Mouse (Mus musculus) regulatory T cell (primary cell): ENCODE results near the gene Mpp1.

ENCODE experiments used
- in situ Hi-C: fragments of 300-600 bp; cut with MboI, MseI; formaldehyde crosslinking; loops from one replicate; pipeline ENCODE4 v1.15.1; 2025; ENCODE audit warnings: high pct_unique_total_duplicates

Mpp1 gene

DNA sequence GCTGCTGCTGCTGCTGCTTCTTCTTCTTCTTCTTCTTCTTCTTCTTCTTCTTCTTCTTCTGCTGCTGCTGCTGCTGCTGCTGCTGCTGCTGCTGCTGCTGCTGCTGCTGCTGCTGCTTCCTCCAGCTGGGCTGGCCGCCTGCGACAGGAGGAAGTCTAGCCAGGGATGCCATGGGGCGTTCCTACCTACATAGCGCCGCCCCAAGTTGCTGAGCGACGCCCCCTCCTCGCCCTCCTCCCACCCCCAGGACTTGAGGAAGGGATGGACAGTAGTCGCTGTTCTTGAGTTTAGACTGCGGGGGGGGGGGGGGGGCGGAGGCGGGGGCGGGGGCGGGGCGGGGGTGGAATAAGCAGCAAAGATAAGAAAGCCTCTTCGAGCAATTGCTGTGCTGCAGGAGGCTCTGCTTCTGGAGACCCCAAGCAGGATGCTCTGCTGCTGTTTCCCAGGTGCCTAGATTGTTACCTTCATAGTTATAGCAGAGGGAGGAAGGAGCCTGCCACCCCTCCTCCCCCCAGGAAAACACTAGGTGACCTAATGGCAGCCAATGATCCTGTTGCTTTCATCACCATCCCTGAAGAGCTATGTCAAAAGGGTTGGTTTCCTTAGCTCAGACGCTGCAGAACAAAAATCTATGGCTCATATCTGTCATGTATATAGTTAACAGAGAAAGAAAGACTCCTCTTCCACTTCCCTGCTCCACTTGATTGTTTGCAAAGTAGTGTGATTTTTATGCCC is 45.9 kb downstream of the Mpp1 start, which contains the start of gene Gab3:
Gab3 (minus strand) TSS at position 685 of the 735 bp plus-strand sequence.
- in situ Hi-C loops, result no loop called here

GRCm38 (mm10) chrX:75083982-75084773 is 46.6 kb downstream of the Mpp1 start:
- in situ Hi-C loops, result no loop called here

- in situ Hi-C loops, result no loop called here
Measured at GRCm38 (mm10) chrX:75082351-75082750, 48.5 kb downstream of the Mpp1 start.
